17 mouse cellular contexts compared by ENCODE assay signal in the genomic region with DNA sequence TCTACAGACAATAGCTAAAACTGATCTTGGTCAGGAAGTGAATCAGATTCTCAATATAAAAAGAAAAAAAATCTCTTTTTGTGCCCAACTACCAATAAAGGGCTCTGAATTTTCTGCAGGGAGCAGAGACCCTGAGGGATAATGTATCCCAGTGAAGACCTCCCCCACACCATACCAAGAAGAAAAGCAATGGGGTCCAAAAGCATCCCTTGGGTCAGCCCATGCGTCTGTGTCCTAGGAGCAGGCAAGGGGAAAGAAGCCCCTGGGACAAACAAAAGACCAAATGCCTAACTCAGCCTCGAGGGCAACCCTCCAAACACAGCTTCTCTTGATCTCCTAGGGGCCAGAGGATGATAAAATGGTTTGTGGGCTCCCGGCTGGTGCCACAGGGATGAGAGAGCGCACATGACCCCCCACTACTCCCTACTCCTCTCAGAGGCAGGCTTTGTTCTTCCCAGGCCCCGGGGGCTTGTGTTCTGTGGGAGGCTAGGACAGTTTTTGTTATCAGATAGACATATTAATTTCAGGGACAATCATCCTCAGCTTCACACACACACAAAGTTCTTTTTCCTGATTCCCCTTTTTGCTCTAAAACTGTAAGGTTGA.
DNase-seq lines count a peak whose midpoint lies in the region; ATAC-seq and TF ChIP-seq lines count a peak whose summit lies in the region.
"Had no signal": no experiment of that assay in that cellular context is flagged by ENCODE, and none has a peak within 500 bp of the region (broad histone marks: within the 10 kb centered on the region; RNA-seq: fewer than 3 reads in every experiment).

No protein-coding gene starts in this region.

- H3K36me3 ChIP-seq in hindbrain, embryonic 11.5 days (ENCODE audit: control insufficient read depth, insufficient read depth, low read length): no peaks in the 10 kb centered on the region
- H3K36me3 ChIP-seq in hindbrain, embryonic 16.5 days (ENCODE audit: control insufficient read depth, insufficient read depth, low read length): no peaks in the 10 kb centered on the region
- no peaks in the 10 kb centered on the region for H3K36me3 ChIP-seq in embryonic facial prominence, embryonic 11.5 days (replicated peaks; ENCODE audit: control insufficient read depth, insufficient read depth, low read depth, low read length)
- no peaks in the 10 kb centered on the region for H3K36me3 ChIP-seq in limb, embryonic 10.5 days
- H3K36me3 ChIP-seq: liver, embryonic 12.5 days had no signal

- H3K9me3 ChIP-seq in hindbrain, embryonic 11.5 days (ENCODE audit: control insufficient read depth, low read length): no peaks in the 10 kb centered on the region
- H3K9me3 ChIP-seq in hindbrain, embryonic 16.5 days (ENCODE audit: control insufficient read depth, low read length): no peaks in the 10 kb centered on the region
- no peaks in the 10 kb centered on the region for H3K9me3 ChIP-seq in embryonic facial prominence, embryonic 11.5 days (replicated peaks; ENCODE audit: control insufficient read depth, low read length)
- H3K9me3 ChIP-seq in limb, embryonic 10.5 days (replicated peaks): no peaks in the 10 kb centered on the region
- H3K9me3 ChIP-seq: liver, embryonic 12.5 days had no signal

- peak; percentile 19 for DNase-seq in hindbrain, embryonic 11.5 days (ENCODE audit: low spot score)
- peak; percentile 36 for DNase-seq in brain, embryonic 14.5 days (ENCODE audit: low read depth)
- peak; percentile 8 for DNase-seq in embryonic facial prominence, embryonic 11.5 days (ENCODE audit: low spot score)
- DNase-seq in limb, embryonic 10.5 days (ENCODE audit: low spot score): no peak
- no peak for DNase-seq in MN1 (ENCODE audit: low spot score)
- no peak for DNase-seq in left cerebral cortex, postnatal 36 days (ENCODE audit: low spot score in 2 of 2)
- no peak for DNase-seq in thymus, postnatal 4 days
- DNase-seq: adrenal gland, postnatal 14 days; B cell, adult 2 months; cerebellum, adult 18-20 months; gastrocnemius, postnatal 14 days; kidney, adult 9 months; kidney, postnatal 4 days; lung, embryonic 14.5 days; right cerebral cortex, postnatal 14 days had no signal

- no peak overlapping the region for H3K4me2 ChIP-seq in hindbrain, embryonic 11.5 days (replicated peaks; ENCODE audit: low read depth, low read length)
- no peak overlapping the region for H3K4me2 ChIP-seq in hindbrain, embryonic 16.5 days (ENCODE audit: low read length)
- H3K4me2 ChIP-seq in embryonic facial prominence, embryonic 11.5 days (ENCODE audit: low read depth, low read length): no peak overlapping the region
- H3K4me2 ChIP-seq: liver, embryonic 12.5 days; lung, embryonic 14.5 days had no signal

- WGBS in hindbrain, embryonic 11.5 days: 13% methylated on average over 5 of the region's 5 CpGs
- WGBS in hindbrain, embryonic 16.5 days: 17% methylated on average over 5 of the region's 5 CpGs
- 12% methylated on average over 5 of the region's 5 CpGs for WGBS in embryonic facial prominence, embryonic 11.5 days
- WGBS in limb, embryonic 10.5 days: 30% methylated on average over 5 of the region's 5 CpGs

- H3K9ac ChIP-seq in hindbrain, embryonic 11.5 days (ENCODE audit: low read depth, low read length): no peak overlapping the region
- no peak overlapping the region for H3K9ac ChIP-seq in hindbrain, embryonic 16.5 days (ENCODE audit: low read depth, low read length)
- H3K9ac ChIP-seq in embryonic facial prominence, embryonic 11.5 days (replicated peaks; ENCODE audit: low read length): no peak overlapping the region
- H3K9ac ChIP-seq: liver, embryonic 12.5 days; lung, embryonic 14.5 days had no signal

- H3K4me3 ChIP-seq in hindbrain, embryonic 11.5 days (ENCODE audit: low read depth, low read length): no peak overlapping the region
- H3K4me3 ChIP-seq in hindbrain, embryonic 16.5 days (ENCODE audit: low read length): no peak overlapping the region
- H3K4me3 ChIP-seq in embryonic facial prominence, embryonic 11.5 days (ENCODE audit: low read depth, low read length): no peak overlapping the region
- H3K4me3 ChIP-seq in limb, embryonic 10.5 days: no peak overlapping the region
- H3K4me3 ChIP-seq: liver, embryonic 12.5 days had no signal

- no peaks in the 10 kb centered on the region for H3K4me1 ChIP-seq in hindbrain, embryonic 11.5 days (replicated peaks; ENCODE audit: control insufficient read depth, insufficient read depth, low read length)
- no peaks in the 10 kb centered on the region for H3K4me1 ChIP-seq in hindbrain, embryonic 16.5 days (ENCODE audit: control insufficient read depth, insufficient read depth, low read depth, low read length)
- no peaks in the 10 kb centered on the region for H3K4me1 ChIP-seq in embryonic facial prominence, embryonic 11.5 days (ENCODE audit: control insufficient read depth, insufficient read depth, low read length)
- H3K4me1 ChIP-seq in limb, embryonic 10.5 days: peaks cover 10% of the 10 kb centered on the region
- H3K4me1 ChIP-seq: liver, embryonic 12.5 days had no signal

- ATAC-seq in hindbrain, embryonic 11.5 days (ENCODE audit: low FRiP score): peak; percentile 70
- no peak for ATAC-seq in hindbrain, embryonic 16.5 days
- no peak; the same call in 1 of the 2 replicates for ATAC-seq in embryonic facial prominence, embryonic 11.5 days (replicated peaks; ENCODE audit: insufficient number of reproducible peaks, low FRiP score, low TSS enrichment, low read depth)
- ATAC-seq: liver, embryonic 12.5 days had no signal

- no peaks in the 10 kb centered on the region for H3K27me3 ChIP-seq in hindbrain, embryonic 11.5 days (ENCODE audit: control insufficient read depth, insufficient read depth, low read length)
- no peaks in the 10 kb centered on the region for H3K27me3 ChIP-seq in hindbrain, embryonic 16.5 days (replicated peaks; ENCODE audit: control insufficient read depth, insufficient read depth, low read length)
- H3K27me3 ChIP-seq in embryonic facial prominence, embryonic 11.5 days (ENCODE audit: control insufficient read depth, insufficient read depth, low read length): no peaks in the 10 kb centered on the region
- H3K27me3 ChIP-seq in limb, embryonic 10.5 days (ENCODE audit: low read depth, poor library complexity, severe bottlenecking): no peaks in the 10 kb centered on the region
- H3K27me3 ChIP-seq: liver, embryonic 12.5 days had no signal

- TF ChIP-seq POLR2A in brain, embryonic 14.5 days (IDR thresholded peaks at IDR 0.05; ENCODE audit: borderline replicate concordance, extremely low read depth, insufficient read depth, insufficient read length, poor library complexity, severe bottlenecking): no peak

- H3K27ac ChIP-seq in hindbrain, embryonic 11.5 days (ENCODE audit: low read depth, low read length): no peak overlapping the region
- H3K27ac ChIP-seq in hindbrain, embryonic 16.5 days (ENCODE audit: low read depth, low read length): no peak overlapping the region
- H3K27ac ChIP-seq in embryonic facial prominence, embryonic 11.5 days (replicated peaks; ENCODE audit: low read depth, low read length): peak overlapping the region; percentile 35; the same call in 1 of the 2 replicates
- H3K27ac ChIP-seq in limb, embryonic 10.5 days: peak overlapping the region; percentile 64; the same call in 1 of the 2 replicates
- H3K27ac ChIP-seq: liver, embryonic 12.5 days had no signal

- intact Hi-C loops in left cerebral cortex, postnatal 36 days (cut with DNase I): no loop called here

- TF ChIP-seq CTCF in brain, embryonic 14.5 days (IDR thresholded peaks at IDR 0.05; ENCODE audit: borderline replicate concordance, extremely low read depth, insufficient read depth, insufficient read length): no peak

Comparison
In these comparisons a context has a peak if more than half of its experiments do, and no peak if none do; other contexts are left out.
1. DNase-seq: peak in hindbrain, embryonic 11.5 days (single experiment), brain, embryonic 14.5 days (single experiment) and embryonic facial prominence, embryonic 11.5 days (single experiment); none in limb, embryonic 10.5 days (single experiment), MN1 (single experiment), left cerebral cortex, postnatal 36 days (0 of 2) and thymus, postnatal 4 days (single experiment).
2. H3K27ac ChIP-seq: peak in embryonic facial prominence, embryonic 11.5 days (single experiment) and limb, embryonic 10.5 days (single experiment); none in hindbrain, embryonic 11.5 days (single experiment) and hindbrain, embryonic 16.5 days (single experiment).